Mouse (Mus musculus) CD4-positive, CD25-positive, alpha-beta regulatory T cell, adult 9 weeks (primary cell): ENCODE results near the gene Sap25. TPM values are rescaled to one million over a fixed set of nuclear protein-coding genes. Genes with fewer than 3 reads are reported as not detected.

Experiments
- polyA plus RNA-seq: library from polyadenylated mRNA; unstranded; fragments of 100-300 nt; shearing (Covaris generic); gene quantifications from one replicate; pipeline ENCODE4 v1.2.1, GENCODE M21; 2017

Sap25 gene
- 141 TPM for polyA plus RNA-seq

DNA sequence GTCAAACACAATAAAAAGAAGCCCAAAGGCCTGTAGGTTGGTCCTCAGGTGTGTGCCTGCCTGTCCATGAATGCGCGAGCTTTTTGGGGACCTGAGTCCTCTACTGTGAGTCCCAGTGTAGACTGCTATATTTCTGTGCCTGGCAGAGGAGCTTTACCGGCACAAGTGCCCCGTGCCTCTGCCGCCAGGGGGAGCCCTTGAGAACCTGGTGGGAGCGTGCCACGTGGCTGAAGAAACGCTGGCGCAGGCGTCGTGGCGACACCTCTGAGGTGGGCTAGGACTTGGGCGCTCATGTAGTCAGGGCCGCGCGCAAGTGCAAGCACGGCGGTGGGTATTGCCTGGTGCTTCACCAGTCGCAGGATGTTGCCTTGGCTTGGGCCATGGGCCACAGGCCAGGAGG lies at the start of gene Sap25:
TSS of gene Sap25 (plus strand) at position 281 of the 400 bp plus-strand sequence.

DNA sequence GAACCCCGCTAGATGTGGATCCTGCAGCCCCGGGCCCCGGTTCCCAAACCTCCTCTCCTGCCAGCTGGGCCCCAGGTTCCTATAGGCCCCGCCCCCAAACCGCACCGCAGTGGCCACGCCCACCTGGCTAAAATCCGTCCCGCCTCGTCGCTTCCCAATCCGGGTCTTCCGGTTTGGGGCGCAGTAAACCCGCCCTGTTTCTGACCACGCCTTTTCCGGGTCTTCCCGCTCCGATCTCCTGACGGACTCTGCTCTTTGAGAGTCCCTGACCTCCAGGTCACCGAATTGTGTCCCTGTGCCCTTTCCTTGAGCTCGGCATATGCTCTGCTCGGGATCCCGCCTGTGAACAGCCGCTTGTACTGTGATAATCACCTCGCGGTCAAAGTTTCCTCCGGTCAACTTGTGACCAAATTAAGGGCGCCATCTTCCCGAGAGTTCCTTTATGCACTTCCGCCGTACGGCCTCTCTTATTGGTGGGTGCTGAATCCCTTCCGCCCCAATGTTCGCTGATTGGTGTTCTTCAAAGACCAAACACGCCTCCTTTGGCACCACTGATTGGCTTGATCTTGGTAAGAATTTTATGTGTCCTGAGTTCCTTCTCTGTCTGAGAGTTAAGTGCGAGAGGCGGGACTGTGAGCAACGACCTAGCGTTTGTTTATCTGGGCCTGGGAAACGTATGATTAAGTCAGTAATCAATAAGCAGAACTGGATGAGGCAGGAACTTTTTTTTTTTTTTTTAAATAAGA lies 40.3 kb upstream of the Sap25 start, which contains the start of gene Mospd3:
TSS of gene Mospd3 (minus strand) at position 440 of the 746 bp plus-strand sequence.

DNA sequence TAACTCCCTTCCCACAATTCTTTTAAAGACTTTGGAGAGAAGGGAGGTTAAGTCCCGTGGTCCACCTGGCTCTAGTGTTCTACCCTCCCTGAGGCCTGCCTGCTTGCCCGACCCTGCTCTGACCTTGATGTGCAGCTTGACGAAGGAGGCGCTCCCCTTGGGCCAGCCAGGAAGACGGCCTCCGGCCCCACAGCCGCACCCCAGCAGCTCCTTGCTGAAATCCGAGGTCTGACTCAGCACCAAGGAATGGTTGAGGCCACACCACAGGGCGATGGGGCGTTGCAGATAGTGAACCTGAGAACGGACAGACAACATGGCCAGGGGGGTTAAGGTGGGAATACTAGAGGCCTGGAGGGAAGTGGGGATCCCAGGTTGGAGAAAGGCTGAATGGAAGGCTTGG lies 27.6 kb upstream of the Sap25 start, which contains the start of gene Pcolce:
TSS of gene Pcolce (minus strand) at position 235 of the 400 bp plus-strand sequence.

DNA sequence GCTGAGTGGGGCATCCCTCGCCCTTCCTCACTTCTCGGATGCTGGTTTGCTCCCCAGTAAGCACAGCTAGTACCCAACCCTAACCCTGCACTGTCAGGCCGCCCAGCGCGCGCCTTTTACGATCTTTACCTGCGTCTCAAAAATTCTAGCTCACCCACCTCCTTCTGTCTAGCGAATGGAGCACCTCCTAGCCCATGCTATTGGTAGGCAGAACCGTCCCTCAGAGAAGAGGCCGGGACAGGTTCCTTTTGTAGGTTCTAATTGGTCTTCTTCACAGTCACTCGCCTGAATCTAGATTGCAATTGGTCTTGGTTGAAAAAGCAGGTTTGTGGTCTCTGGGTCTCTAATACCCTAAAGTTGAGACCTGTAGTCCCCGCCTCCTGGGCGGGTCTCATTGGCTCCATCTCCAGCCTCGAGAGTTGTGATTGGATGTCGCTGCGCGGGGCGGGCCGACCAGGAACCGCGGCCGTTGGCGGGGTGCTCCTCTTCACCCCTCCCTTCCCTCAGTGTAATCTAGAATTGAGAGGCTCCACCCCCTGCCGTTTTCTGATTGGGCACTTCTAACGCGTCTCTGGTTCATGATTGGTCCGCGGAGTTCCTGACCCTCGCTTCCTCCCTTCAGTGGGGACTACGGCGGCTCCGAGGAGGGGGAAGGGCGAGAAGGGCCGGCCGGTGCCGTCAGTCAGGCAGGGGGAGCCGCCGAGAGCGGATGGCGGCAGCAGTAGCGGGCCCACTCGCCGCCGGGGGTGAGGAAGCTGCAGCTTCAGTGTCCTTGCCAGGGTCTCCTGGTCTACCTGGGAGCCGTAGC lies 12.4 kb upstream of the Sap25 start, which contains the start of the genes Fbxo24, Lrch4 and Gm20605:
TSS of gene Fbxo24 (minus strand) at position 505 of the 808 bp plus-strand sequence.
TSS of gene Lrch4 (plus strand) at position 624 of the 808 bp plus-strand sequence.
TSS of gene Gm20605 (plus strand) at position 678 of the 808 bp plus-strand sequence.

DNA sequence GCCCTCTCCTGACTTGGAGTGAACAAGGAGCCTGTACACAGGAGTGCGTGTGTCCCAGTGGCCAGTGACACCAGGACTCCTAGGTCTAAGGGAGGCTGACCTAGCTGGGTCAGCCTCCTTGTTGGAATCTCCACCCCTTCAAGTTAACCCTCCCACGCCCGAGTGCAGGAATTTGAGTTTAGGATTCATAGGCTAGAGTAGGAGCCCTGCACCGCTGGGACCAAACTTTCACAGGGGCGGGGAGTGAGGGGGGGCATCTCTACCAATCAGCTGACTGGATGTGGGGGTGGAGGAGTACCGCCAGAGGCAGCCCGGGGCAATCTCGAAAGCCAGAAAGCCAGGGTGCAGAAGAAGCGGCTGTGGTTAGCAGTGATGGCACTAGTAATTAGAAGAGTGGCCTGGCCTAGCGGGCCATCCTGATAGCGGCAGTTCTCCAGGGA lies 4.5 kb downstream of the Sap25 start, which contains the start of gene Irs3:
TSS of gene Irs3 (minus strand) at position 63 of the 440 bp plus-strand sequence.

DNA sequence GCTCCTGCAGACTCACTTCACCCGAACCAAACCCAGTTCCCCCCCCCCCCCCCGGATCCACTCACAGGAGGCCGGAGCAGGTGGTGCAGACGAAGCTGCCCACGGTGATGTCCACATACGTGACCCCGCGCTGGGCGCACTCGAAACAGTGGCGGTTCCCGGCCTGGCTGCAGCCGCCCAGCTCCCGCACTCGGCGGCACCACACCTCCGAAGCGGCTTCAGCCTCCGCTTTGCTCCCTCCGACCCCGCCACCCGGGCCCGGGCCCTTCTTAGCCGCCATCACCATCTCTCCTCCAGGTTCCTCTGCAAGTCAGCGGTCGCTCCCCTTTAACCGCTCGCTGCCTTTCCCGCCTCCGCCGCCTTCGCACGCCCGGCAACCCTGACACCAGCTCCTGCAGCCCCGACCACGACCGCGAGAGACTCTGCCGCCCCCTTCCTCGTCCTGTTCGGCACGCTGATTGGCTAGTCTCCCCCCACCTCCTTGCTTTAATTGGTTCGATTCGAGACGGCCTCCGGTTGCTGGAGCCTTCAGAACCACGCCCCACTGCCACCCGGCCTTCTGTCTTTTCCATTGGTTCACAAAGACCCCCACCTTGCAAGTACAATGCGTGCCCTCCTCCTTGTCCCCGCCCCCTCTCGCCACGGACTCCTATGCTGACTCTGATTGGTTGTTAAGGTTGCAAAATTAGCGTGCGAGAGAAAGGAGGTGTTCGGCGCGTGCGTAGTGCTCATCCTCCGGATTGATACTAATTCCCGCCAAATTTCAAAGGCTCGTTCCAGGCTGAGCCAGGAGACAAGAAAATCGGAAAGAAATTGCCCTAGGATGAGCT lies 43.4 kb downstream of the Sap25 start, which contains the start of gene Agfg2:
TSS of gene Agfg2 (minus strand) at position 433 of the 830 bp plus-strand sequence.

Other genes with a start within 250 kb of the Sap25 start
- gene Zan, start 164.3 kb upstream of the Sap25 start, polyA plus RNA-seq = 0.31 TPM
- gene Pop7, start 138.8 kb upstream of the Sap25 start, polyA plus RNA-seq = 55.9 TPM
- gene Gigyf1, start 122.8 kb upstream of the Sap25 start, polyA plus RNA-seq = 4.2 TPM
- not detected for gene Epo, start 108.1 kb upstream of the Sap25 start, polyA plus RNA-seq
- 123 TPM for gene Gnb2, start 107.8 kb upstream of the Sap25 start, polyA plus RNA-seq
- not detected for gene Actl6b, start 87.8 kb upstream of the Sap25 start, polyA plus RNA-seq
- 0.87 TPM for gene Tfr2, start 71.5 kb upstream of the Sap25 start, polyA plus RNA-seq
- gene Mospd3, start 40.3 kb upstream of the Sap25 start, polyA plus RNA-seq = 104 TPM
- gene Pcolce, start 27.6 kb upstream of the Sap25 start, polyA plus RNA-seq = 1.0 TPM
- 0.86 TPM for gene Fbxo24, start 12.3 kb upstream of the Sap25 start, polyA plus RNA-seq
- gene Lrch4, start 12.2 kb upstream of the Sap25 start, polyA plus RNA-seq = 327 TPM
- 87.2 TPM for gene Gm20605, start 12.2 kb upstream of the Sap25 start, polyA plus RNA-seq
- not detected for gene Irs3, start 4.4 kb downstream of the Sap25 start, polyA plus RNA-seq
- gene Agfg2, start 43.4 kb downstream of the Sap25 start, polyA plus RNA-seq = 21.6 TPM
- 0.98 TPM for gene Nyap1, start 100.3 kb downstream of the Sap25 start, polyA plus RNA-seq
- 441 TPM for gene Tsc22d4, start 104.4 kb downstream of the Sap25 start, polyA plus RNA-seq
- gene Ppp1r35, start 137.5 kb downstream of the Sap25 start, polyA plus RNA-seq = 21.1 TPM
- 19.8 TPM for gene Mepce, start 146.3 kb downstream of the Sap25 start, polyA plus RNA-seq
- gene Zcwpw1, start 146.5 kb downstream of the Sap25 start, polyA plus RNA-seq = 13.7 TPM
- 1.3 TPM for gene Pilra, start 194.9 kb downstream of the Sap25 start, polyA plus RNA-seq
- gene Pilrb1, start 216.8 kb downstream of the Sap25 start, polyA plus RNA-seq = 0.58 TPM
- gene Pilrb2, start 230.5 kb downstream of the Sap25 start, polyA plus RNA-seq = 1.3 TPM